Comparison of ENCODE assay signal across 38 mouse cellular contexts in genomic region chr2:73045505-73045904, GRCm38 (mm10). TPM values are rescaled to one million over a fixed set of nuclear protein-coding genes. Genes with fewer than 3 reads are reported as not detected.
"Had no signal": no experiment of that assay in that cellular context is flagged by ENCODE, and none has a peak within 500 bp of the region (broad histone marks: within the 10 kb centered on the region; RNA-seq: fewer than 3 reads in every experiment).

No protein-coding gene starts in this region.

- H3K27ac ChIP-seq: heart, embryonic 10.5 days; hindbrain, embryonic 10.5 days; hindbrain, embryonic 14.5 days; layer of hippocampus, adult 2 months; left cerebral cortex, adult 2 months; liver, embryonic 12.5 days; liver, embryonic 14.5 days had no signal

- H3K27me3 ChIP-seq: heart, embryonic 12.5 days; hindbrain, embryonic 12.5 days; intestine, embryonic 15.5 days; limb, embryonic 13.5 days; limb, embryonic 15.5 days had no signal

- H3K9ac ChIP-seq: heart, embryonic 12.5 days; hindbrain, embryonic 12.5 days; hindbrain, embryonic 14.5 days; intestine, embryonic 15.5 days; limb, embryonic 13.5 days; limb, embryonic 15.5 days; liver, embryonic 12.5 days; liver, embryonic 14.5 days had no signal

- H3K9me3 ChIP-seq: heart, embryonic 10.5 days; heart, embryonic 12.5 days; hindbrain, embryonic 10.5 days; hindbrain, embryonic 12.5 days; intestine, embryonic 15.5 days; limb, embryonic 13.5 days; limb, embryonic 15.5 days; liver, embryonic 12.5 days had no signal

- H3K4me3 ChIP-seq: heart, embryonic 10.5 days; heart, embryonic 12.5 days; hindbrain, embryonic 10.5 days; hindbrain, embryonic 12.5 days; intestine, embryonic 15.5 days; layer of hippocampus, adult 2 months; left cerebral cortex, adult 2 months; limb, embryonic 13.5 days; limb, embryonic 15.5 days; liver, embryonic 12.5 days had no signal

- H3K4me2 ChIP-seq: heart, embryonic 12.5 days; hindbrain, embryonic 12.5 days; hindbrain, embryonic 14.5 days; intestine, embryonic 15.5 days; limb, embryonic 13.5 days; limb, embryonic 15.5 days; liver, embryonic 12.5 days had no signal

- H3K4me1 ChIP-seq: hindbrain, embryonic 10.5 days; hindbrain, embryonic 12.5 days had no signal

- ATAC-seq: hindbrain, embryonic 16.5 days; inflammation-experienced regulatory T-cells, adult 6 months; intestine, embryonic 15.5 days; intestine, postnatal 0 days; liver, embryonic 12.5 days had no signal

- DNase-seq: gastrocnemius, postnatal 14 days; heart, postnatal 10 days; heart, postnatal 36 days; kidney, adult 18-20 months; kidney, adult 8-10 months; kidney, postnatal 10 days; kidney, postnatal 25 days; kidney, postnatal 4 days; left cerebral cortex, postnatal 4 days; lung, adult 18-20 months had no signal

- H3K36me3 ChIP-seq: heart, embryonic 10.5 days; heart, embryonic 12.5 days; hindbrain, embryonic 10.5 days; hindbrain, embryonic 12.5 days; intestine, embryonic 15.5 days; limb, embryonic 13.5 days; limb, embryonic 15.5 days; liver, embryonic 12.5 days had no signal

RNA-seq across cellular contexts. Expression of gene Gm11084, which starts 59.0 kb away (rescaled TPM):
- total RNA-seq: gastrocnemius, adult 8-10 months; gastrocnemius, postnatal 14 days; gastrocnemius, postnatal 4 days; granulocyte monocyte progenitor cell, adult 5-6 weeks; heart, postnatal 10 days; heart, postnatal 36 days; layer of hippocampus, adult 2 months; layer of hippocampus, postnatal 10 days; layer of hippocampus, postnatal 25 days; left cerebral cortex, adult 2 months; left cerebral cortex, postnatal 25 days; left cerebral cortex, postnatal 4 days; liver, adult 2 months had no signal
- polyA plus RNA-seq: frontal cortex, adult 2 months; heart, embryonic 10.5 days; heart, embryonic 12.5 days; heart, embryonic 14.5 days; hindbrain, embryonic 10.5 days; hindbrain, embryonic 12.5 days; hindbrain, embryonic 14.5 days; hindbrain, embryonic 16.5 days; inflammation-experienced regulatory T-cells, adult 6 months; intestine, embryonic 15.5 days; intestine, postnatal 0 days; kidney, embryonic 14.5 days; kidney, embryonic 16.5 days; limb, embryonic 11.5 days; limb, embryonic 13.5 days; limb, embryonic 15.5 days; liver, adult 2 months; liver, embryonic 12.5 days; liver, embryonic 14.5 days; liver, embryonic 16.5 days had no signal
